Mouse (Mus musculus): ENCODE data around the gene Adtrp. TPM values are rescaled to one million over a fixed set of nuclear protein-coding genes. Genes with fewer than 3 reads are reported as not detected.

Adtrp gene
- total RNA-seq, 2 experiments from 2014 or later: not detected

DNA sequence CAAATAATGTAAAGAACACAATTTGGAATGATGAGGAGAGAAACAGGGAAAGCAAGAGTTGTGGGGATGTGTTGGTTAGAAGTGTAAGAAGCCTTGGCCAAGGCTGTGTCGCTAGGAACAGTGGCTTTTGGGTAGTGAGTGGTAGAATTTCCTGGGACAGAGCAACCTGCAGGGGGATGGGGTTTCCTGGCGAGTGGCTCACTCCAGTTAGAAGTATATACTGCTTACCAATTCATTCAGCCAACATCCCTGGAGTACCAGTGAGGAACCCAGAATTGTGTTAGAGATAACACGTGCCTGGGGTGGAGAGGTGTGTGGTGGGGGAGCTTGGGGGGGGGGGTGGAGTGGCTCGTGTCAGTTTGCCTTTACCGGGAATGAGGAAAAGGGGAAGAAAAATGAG is 25.4 kb downstream of the Adtrp start:
- no peak overlapping the region for H3K4me3 ChIP-seq
- no peak for TF ChIP-seq CTCF (conservative IDR thresholded peaks at IDR 0.05)
- no peak for DNase-seq (ENCODE audit: low spot score in 2 of 2)
- H3K27ac ChIP-seq: no peak overlapping the region

DNA sequence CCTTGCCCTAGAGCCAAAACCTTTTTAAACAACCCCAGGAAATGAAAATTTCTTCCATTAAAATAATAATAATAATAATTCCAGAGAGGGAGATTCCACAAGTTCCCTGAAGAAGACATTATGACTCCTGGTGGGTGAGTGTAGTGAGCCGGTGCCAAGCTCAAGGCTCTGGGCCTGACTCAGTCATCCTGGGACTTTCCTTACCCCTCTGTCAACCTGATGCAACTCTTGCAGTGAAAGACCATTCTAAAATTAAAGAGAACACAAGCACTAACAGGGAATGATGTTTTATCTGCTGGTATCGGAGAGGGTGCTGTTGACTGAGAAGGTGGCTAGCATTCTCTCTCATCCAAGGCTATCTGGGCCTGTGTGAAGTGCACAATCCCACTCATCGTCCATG is 26.5 kb downstream of the Adtrp start:
- DNase-seq (ENCODE audit: low spot score in 2 of 2): no peak
- Histone ChIP-seq H3K4me3 (no peak overlapping the region), H3K27ac (no peak overlapping the region)
- TF ChIP-seq CTCF (conservative IDR thresholded peaks at IDR 0.05): no peak

DNA sequence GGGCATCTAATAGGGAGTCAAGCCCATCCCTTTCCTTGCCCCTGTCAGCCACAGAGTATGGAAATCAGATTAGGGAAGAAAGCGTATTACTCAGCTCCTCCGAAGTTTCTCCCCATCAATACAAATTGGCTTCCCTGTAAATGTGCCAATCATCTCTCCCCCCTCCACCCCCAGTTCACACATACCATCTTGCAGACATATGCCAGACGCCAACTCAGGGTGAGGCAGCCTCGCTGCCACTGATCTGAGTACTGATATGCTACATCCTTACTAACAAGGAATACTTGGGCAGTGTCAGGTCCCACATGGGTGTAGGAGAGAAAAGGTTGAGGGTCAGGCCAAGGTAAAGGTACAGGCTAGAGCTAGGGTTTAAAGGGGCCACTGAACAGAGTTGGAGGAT is 27.6 kb downstream of the Adtrp start:
- Histone ChIP-seq H3K4me3 (no peak overlapping the region), H3K27ac (no peak overlapping the region)
- DNase-seq (ENCODE audit: low spot score in 2 of 2): peak in 1 of 2 experiments; percentile 53
- no peak for TF ChIP-seq CTCF (conservative IDR thresholded peaks at IDR 0.05)

DNA sequence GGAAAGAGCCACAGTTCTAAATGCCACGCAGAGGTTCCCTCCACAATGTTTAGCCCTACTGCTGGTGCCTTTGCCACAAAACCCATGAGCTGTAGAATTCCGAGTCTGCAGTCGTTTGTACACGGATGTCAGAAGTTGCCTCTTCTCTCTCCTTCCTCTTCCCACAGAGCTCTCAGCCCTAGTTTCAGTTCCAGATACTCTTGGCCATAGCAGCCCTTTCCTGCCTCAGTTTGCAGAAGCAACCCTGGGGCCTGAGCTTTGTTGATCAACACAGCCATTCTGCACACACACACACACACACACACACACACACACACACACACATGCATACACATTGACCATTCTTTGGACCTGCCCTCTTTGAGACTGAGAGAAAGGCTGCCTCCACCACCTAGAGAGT is 28.0 kb downstream of the Adtrp start:
- no peak for TF ChIP-seq CTCF (conservative IDR thresholded peaks at IDR 0.05)
- no peak for DNase-seq (ENCODE audit: low spot score in 2 of 2)
- no peak overlapping the region for H3K4me3 ChIP-seq
- peak overlapping the region; percentile 18; the same call in 1 of the 2 replicates for H3K27ac ChIP-seq

DNA sequence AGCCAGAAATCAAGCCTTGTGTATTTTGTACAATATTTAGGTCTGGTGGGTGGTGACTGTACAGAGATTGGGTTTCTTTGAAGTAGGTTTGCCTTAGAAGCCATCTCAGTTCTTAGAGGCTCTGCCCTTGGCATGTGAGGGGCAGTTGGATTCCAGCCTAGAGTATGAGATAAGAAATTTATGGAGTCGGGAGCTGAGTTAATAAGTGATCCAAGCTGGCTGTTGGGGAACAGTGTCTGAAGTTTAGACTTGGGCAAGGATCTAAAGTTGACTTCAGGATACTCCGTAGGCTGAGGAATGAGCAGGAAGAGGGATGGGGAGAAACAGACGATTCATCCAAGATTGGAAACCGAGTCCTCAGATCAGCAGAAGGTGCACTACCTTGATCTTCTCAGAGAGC is 29.9 kb downstream of the Adtrp start:
- no peak for TF ChIP-seq CTCF (conservative IDR thresholded peaks at IDR 0.05)
- no peak for DNase-seq (ENCODE audit: low spot score in 2 of 2)
- Histone ChIP-seq H3K27ac (no peak overlapping the region), H3K4me3 (no peak overlapping the region)

DNA sequence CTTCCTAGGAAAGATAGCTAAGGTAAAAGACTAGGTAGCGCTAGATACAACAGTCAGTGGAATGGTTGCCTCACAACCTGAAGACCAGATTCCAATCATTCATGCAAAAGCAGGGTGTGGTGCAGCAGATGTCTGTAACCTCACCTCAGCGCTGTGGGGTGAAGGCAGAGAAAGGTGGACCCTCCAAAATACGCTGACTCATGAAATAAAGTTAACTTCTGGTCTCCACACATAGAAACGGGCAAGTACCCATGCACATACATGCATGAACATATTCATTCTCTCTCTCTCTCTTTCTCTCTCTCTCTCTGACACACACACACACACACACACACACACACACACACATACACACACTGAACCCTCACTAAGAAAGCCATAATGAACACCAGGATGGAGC is 30.8 kb downstream of the Adtrp start:
- DNase-seq (ENCODE audit: low spot score in 2 of 2): no peak
- no peak overlapping the region for H3K27ac ChIP-seq
- no peak for TF ChIP-seq CTCF (conservative IDR thresholded peaks at IDR 0.05)
- no peak overlapping the region for H3K4me3 ChIP-seq

DNA sequence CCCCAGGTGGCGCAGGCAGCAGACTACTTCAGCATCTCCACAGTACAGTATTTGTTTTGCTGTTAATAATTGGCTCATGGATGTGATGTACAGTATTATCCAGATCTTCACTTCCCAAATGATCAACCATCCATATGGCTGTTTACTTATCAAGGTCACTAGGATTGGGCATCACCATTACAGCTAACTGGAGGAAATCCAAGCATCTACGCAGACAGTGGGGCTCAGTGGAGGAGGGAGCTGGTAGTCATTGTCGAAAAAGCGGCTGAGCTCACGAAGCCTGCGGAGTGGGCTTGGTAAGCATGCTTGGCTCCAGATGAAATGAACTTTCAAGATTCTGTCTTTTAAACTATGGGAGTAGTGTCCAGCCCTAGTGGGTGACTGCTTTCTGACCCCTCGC is 36.7 kb downstream of the Adtrp start:
- Histone ChIP-seq H3K4me3 (no peak overlapping the region), H3K27ac (no peak overlapping the region)
- no peak for DNase-seq (ENCODE audit: low spot score in 2 of 2)
- TF ChIP-seq CTCF (conservative IDR thresholded peaks at IDR 0.05): no peak

DNA sequence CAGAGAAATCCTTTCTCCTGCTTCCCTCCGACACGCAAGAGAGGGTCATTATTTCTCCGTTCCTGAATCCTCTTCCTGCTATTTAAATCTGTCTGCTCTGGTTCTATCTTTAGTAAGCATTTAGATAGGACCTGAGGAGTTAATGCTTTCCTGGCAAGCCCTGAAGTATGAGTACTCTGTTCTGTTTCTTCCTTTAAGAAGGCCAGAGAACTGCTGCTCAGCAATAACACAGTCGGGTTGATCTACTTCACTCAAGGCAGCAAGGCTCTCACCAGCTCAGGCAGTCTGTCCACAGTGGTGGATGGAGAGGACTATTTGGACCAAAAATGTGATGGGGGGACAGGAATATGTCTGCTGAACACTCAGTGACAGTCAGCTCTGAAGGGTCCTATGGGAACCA is 39.7 kb downstream of the Adtrp start:
- no peak for TF ChIP-seq CTCF (conservative IDR thresholded peaks at IDR 0.05)
- Histone ChIP-seq H3K4me3 (no peak overlapping the region), H3K27ac (peak overlapping the region; percentile 78)
- no peak for DNase-seq (ENCODE audit: low spot score in 2 of 2)

DNA sequence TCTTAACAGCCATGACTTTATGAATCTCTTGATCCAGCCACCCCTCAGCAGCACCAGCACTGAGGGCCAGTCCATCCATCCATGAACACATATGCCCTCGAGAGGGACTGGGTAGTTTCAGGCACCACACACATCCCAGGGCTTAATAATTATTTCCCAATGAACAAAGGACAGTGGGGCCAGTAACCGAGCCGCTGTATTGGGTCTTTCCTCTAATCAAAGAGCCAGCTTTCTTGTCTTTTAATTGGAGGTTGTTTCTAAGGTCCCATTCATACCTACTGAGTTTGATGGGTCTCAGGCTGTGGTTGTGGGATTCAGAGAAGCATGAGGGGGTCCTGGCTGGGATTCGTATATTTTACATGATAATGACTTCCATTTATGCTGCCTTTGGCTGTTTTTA is 40.2 kb downstream of the Adtrp start:
- no peak overlapping the region for H3K4me3 ChIP-seq
- no peak for DNase-seq (ENCODE audit: low spot score in 2 of 2)
- TF ChIP-seq CTCF (conservative IDR thresholded peaks at IDR 0.05): no peak
- peak overlapping the region; percentile 69 for H3K27ac ChIP-seq

DNA sequence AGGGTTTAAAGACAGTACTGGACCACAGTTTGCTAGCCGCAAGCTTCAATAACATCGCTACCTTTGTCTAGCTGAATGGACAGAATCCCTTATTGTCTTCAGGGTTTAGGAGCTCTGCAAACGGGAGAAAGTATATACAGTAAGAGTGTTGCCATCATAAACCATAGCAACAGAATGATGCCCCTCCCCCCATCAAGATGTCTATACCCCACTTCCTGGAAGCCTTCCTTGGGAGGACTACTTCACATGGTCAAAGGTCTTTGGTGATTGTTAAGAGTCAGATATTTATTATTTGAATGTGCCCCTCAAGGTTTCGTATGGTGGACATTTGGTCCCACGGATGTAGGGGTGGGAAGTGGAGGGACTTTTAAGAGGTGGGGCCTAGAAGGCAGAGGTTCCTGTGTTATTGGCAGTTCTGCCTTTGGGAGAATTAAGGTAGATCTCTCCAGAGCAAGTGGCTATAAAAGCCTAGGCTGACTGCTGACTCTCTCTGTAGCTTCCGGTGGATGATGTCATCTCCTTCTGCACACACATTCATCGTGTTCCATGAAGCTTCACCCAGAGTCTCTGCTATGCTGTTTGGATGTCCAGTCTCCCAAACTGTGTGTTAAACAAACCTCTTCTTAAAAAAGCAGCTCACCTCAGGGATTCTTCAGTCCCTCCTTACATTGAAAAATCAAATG is 42.2 kb downstream of the Adtrp start:
- no peak for DNase-seq (ENCODE audit: low spot score in 2 of 2)
- Histone ChIP-seq H3K27ac (no peak overlapping the region), H3K4me3 (no peak overlapping the region)
- no peak for TF ChIP-seq CTCF (conservative IDR thresholded peaks at IDR 0.05)

DNA sequence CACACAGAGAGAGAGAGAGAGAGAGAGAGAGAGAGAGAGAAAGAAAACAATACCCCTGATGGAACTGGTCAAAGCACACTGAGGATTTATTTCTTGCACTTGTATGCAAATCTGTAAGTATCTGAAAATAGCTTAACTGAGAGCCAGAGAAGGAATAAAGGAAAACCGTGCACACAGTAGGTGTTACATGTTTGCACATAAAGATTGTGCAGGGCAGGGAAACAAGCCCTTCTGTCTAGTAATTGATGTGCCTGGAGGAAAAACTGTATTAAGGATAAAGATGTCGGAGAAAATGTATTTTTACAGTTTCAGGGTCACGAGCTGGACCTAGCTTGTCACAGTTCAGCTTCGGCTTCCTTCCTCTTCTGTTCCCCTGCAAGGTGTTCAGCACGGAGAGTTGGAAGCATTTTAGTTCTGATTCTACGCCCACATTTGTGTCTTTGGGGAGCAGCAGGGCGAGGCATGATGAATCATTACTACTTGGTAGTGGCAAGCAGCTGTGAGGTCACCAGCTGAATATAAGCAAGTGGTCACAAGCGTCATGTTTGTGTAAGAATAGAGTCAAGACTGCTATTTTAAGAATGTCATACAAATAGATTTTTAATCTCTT is 43.7 kb downstream of the Adtrp start:
- no peak overlapping the region for H3K27ac ChIP-seq
- no peak overlapping the region for H3K4me3 ChIP-seq
- TF ChIP-seq CTCF (conservative IDR thresholded peaks at IDR 0.05): no peak
- DNase-seq (ENCODE audit: low spot score in 2 of 2): no peak

DNA sequence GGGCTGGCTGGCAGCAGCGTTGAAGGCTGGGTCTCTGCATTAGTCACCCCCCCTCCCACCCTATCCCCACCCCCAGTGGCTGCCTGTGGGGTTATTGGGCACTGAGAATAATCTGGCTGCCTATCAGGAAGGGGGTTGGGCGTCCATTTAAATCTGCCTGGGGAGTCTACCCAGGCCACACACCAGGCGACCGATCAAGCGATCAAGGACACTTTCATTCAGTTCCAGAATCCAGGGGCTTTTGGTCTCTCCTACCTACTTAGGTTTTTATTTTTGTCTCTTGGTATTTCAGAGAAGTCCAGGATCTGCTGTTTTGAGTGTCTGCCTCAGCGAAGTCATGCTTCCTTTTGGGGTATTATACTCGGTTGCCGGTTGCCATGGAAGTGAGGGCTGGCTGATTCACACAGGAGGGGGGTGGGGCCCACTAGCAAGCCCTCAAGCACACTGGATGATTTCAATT is 46.3 kb downstream of the Adtrp start:
- peak; percentile 73 to 90 for DNase-seq (ENCODE audit: low spot score in 2 of 2)
- peak overlapping the region; percentile 29; the same call in 1 of the 2 replicates for H3K4me3 ChIP-seq
- no peak for TF ChIP-seq CTCF (conservative IDR thresholded peaks at IDR 0.05)
- peak overlapping the region; percentile 86 for H3K27ac ChIP-seq

DNA sequence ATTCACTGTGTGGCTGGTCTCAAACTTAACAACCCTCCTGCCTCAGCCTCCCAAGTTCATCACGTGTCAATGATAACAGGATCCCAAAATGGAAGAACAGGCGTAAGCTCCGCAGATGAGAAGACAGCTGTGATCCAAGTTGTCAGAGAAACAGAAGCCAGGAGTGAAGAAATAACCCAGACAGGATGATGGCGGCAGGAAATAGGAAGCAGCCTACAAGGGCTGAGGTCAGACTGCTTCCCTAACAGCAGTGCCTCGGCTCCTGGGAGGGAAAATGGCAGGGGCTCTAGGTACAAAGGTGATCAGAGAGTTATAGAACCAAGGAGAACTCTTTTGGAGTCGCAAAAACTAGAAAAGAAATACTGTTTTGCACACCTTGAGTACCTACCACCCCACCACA is 54.6 kb downstream of the Adtrp start:
- no peak overlapping the region for H3K27ac ChIP-seq
- no peak for DNase-seq (ENCODE audit: low spot score in 2 of 2)
- H3K4me3 ChIP-seq: no peak overlapping the region
- TF ChIP-seq CTCF (conservative IDR thresholded peaks at IDR 0.05): no peak
